Mouse (Mus musculus) erythroblast, embryonic 14.5 days (primary cell): ENCODE results near the gene Wdr83. TPM values are rescaled to one million over a fixed set of nuclear protein-coding genes. Genes with fewer than 3 reads are reported as not detected.
A peak's percentile ranks its signal among the peaks of the same experiment; 100 is the strongest.
"Not testable (repeated sequence)": the region's sequence is repeated elsewhere in the genome, so short reads cannot be mapped to it uniquely, and the experiment has no call there.

Source experiments
- H3K27me3 ChIP-seq: 2 replicates; pipeline ENCODE4 v1.6.1; 2012; ENCODE audit warnings: inconsistent platforms; ENCODE audit not compliant: control insufficient read depth
- H3K36me3 ChIP-seq: 2 replicates; pipeline ENCODE4 v1.6.1; 2012; ENCODE audit warnings: mild to moderate bottlenecking, inconsistent platforms; ENCODE audit not compliant: control insufficient read depth
- H3K4me1 ChIP-seq: 2 replicates; pipeline ENCODE4 v1.6.1; 2012; ENCODE audit warnings: inconsistent platforms; ENCODE audit not compliant: control insufficient read depth
- H3K4me3 ChIP-seq: replicated peaks from 2 replicates; pipeline ENCODE3; 2012; ENCODE audit warnings: moderate library complexity, mild to moderate bottlenecking, inconsistent platforms
- H3K9me3 ChIP-seq: 2 replicates; pipeline ENCODE4 v1.6.1; 2012; ENCODE audit warnings: low read length, inconsistent platforms, mixed read lengths; ENCODE audit not compliant: control insufficient read depth
- GATA1 ChIP-seq: IDR thresholded peaks from 2 replicates; pipeline ENCODE4 v1.6.1; 2012; ENCODE audit warnings: low read length, inconsistent platforms, mixed read lengths
- TAL1 ChIP-seq: IDR thresholded peaks from 3 replicates; pipeline ENCODE4 v1.6.1; 2012; ENCODE audit warnings: low read length, inconsistent platforms, mixed read lengths
- polyA plus RNA-seq: library from polyadenylated mRNA; stranded (reverse); fragments of >175 nt; gene quantifications from 2 replicates; pipeline ENCODE4 v1.2.3, GENCODE M21; 2012

Gene Wdr83
- 2.7 and 4.7 TPM in 2 replicates for polyA plus RNA-seq

- peaks cover 67% of the 10 kb centered on the region for H3K4me1 ChIP-seq
Observed at GRCm38 (mm10) chr8:85081216-85081555, at the start of gene Wdr83. Gene Wdr83, minus strand, starts transcription at chr8:85081306.

GRCm38 (mm10) chr8:85123691-85124090 is 42.6 kb upstream of the Wdr83 start:
- Histone ChIP-seq H3K27me3 (peaks cover 14% of the 10 kb centered on the region), H3K9me3 (no peaks in the 10 kb centered on the region)

More at GRCm38 (mm10) chr8:85081216-85081555, at the start of gene Wdr83:
- H3K36me3 ChIP-seq = peaks cover 37% of the 10 kb centered on the region
- H3K27me3 ChIP-seq = no peaks in the 10 kb centered on the region
- no peaks in the 10 kb centered on the region for H3K9me3 ChIP-seq
- peak within 1 kb of the TSS; percentile 85 for H3K4me3 ChIP-seq
- TF ChIP-seq GATA1 (no peak), TAL1 (no peak)

GRCm38 (mm10) chr8:85122995-85123394 is 41.9 kb upstream of the Wdr83 start, which contains the start of gene Zfp791:
Gene Zfp791, minus strand, starts transcription at chr8:85123095.
- TF ChIP-seq TAL1 (no peak), GATA1 (no peak)
- no peaks in the 10 kb centered on the region for H3K9me3 ChIP-seq
- H3K4me1 ChIP-seq = peaks cover 3% of the 10 kb centered on the region; the same call in 1 of the 2 replicates
- no peak within 1 kb of the TSS for H3K4me3 ChIP-seq
- H3K27me3 ChIP-seq = peaks cover 14% of the 10 kb centered on the region
- H3K36me3 ChIP-seq = no peaks in the 10 kb centered on the region

More at GRCm38 (mm10) chr8:85123691-85124090, 42.6 kb upstream of the Wdr83 start:
- no peaks in the 10 kb centered on the region for H3K36me3 ChIP-seq
- H3K4me3 ChIP-seq = no peak overlapping the region
- TF ChIP-seq GATA1 = no peak
- no peak for TF ChIP-seq TAL1
- H3K4me1 ChIP-seq = peaks cover 3% of the 10 kb centered on the region; the same call in 1 of the 2 replicates

DNA sequence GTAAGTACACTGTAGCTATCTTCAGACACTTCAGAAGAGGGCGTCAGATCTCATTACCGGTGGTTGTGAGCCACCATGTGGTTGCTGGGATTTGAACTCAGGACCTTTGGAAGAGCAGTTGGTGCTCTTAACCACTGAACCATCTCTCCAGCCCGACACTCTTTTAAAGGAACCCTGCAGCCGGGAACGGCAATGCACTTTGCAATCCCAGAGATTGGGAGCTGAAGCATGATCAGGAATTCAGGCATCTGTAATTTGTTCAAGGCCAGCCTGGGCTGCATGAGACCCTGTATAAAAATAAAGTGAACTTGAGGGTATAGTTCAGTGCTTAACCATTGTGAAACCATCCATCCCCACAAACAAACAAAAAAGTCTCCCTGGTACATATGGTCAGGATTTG is 39.1 kb upstream of the Wdr83 start:
- H3K9me3 ChIP-seq, H3K36me3 ChIP-seq, H3K4me1 ChIP-seq, H3K4me3 ChIP-seq: not testable (repeated sequence)
- H3K27me3 ChIP-seq = peaks cover 14% of the 10 kb centered on the region

DNA sequence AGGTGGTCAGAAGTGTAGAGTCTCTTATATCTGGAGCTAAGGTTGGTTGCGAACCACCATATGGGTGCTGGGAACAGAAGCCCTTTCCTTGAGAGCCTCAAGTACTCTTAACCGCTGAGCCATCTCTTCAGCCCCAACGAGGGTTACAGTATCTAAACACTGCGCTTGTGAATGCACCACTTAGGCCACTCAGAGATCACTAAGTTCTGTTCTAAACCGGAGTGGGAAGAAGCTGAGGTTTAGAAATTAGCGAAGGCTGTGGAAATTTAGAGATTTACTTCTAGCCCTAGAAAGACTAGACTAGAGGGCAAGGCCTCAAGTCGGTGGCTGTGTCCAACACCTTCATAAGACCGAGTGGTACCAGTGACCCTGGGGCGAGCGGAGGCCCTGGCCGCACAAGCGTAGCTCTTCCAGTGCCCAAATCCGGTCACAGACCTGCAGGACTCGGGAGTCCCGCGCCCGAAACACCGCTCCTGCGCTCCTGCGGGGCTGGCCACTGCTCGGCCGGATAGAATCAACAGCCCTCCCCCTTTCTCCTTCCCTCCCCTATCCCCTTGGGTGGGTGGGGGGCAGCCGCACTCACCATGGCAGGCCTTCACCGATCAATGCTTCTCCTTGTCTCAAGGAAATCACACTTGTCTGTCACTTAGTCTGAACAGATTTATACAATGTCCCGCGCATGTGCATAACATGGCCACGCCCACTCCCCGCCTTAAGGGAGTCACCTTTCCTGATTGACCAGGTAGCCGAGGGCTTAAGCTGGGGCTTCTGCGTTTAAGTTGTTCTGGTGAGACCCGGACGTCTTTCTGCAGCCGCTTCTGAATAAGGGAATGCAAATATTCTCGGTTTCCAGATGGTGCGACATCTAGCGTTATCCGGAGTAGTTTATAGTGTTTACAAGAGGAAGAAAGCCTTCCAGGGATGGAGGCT is 38.2 kb upstream of the Wdr83 start:
- Histone ChIP-seq H3K9me3 (no peaks in the 10 kb centered on the region), H3K4me3 (peak overlapping the region; percentile 52), H3K27me3 (peaks cover 14% of the 10 kb centered on the region), H3K4me1 (peaks cover 3% of the 10 kb centered on the region; the same call in 1 of the 2 replicates), H3K36me3 (no peaks in the 10 kb centered on the region)
- TF ChIP-seq TAL1 (no peak), GATA1 (no peak)

GRCm38 (mm10) chr8:85116984-85117383 is 35.9 kb upstream of the Wdr83 start:
- no peaks in the 10 kb centered on the region for H3K9me3 ChIP-seq
- no peak for TF ChIP-seq TAL1
- no peak for TF ChIP-seq GATA1
- H3K4me1 ChIP-seq = peaks cover 3% of the 10 kb centered on the region; the same call in 1 of the 2 replicates
- H3K36me3 ChIP-seq = no peaks in the 10 kb centered on the region
- H3K4me3 ChIP-seq = no peak overlapping the region
- H3K27me3 ChIP-seq = peaks cover 14% of the 10 kb centered on the region

DNA sequence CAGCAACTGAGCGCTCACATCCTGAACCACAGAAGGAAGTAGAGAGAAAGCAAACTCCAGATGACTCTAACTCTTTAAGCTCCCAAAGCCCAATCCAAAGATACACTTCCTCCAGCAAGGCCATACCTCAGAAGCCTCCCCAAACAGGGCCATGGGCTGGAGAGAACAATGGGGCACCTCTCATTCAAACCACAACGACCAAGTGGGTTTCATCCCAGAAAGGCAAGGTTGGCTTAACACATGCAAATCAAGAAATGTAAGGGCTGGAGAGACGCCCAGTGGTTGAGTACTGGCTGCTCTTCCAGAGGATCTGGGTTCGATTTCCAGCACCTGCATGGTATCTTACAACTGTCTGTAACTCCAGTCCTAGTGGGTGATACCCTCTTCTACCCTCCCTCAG is 34.4 kb upstream of the Wdr83 start:
- Histone ChIP-seq H3K4me1 (peaks cover 3% of the 10 kb centered on the region; the same call in 1 of the 2 replicates), H3K9me3 (no peaks in the 10 kb centered on the region), H3K27me3 (peaks cover 13% of the 10 kb centered on the region), H3K4me3 (no peak overlapping the region), H3K36me3 (no peaks in the 10 kb centered on the region)
- TF ChIP-seq TAL1 = no peak
- TF ChIP-seq GATA1 = no peak

- no peaks in the 10 kb centered on the region; the same call in 1 of the 2 replicates for H3K36me3 ChIP-seq
- no peaks in the 10 kb centered on the region for H3K27me3 ChIP-seq
- H3K4me3 ChIP-seq = no peak overlapping the region
- TF ChIP-seq GATA1 = no peak
- TF ChIP-seq TAL1 = no peak
- no peaks in the 10 kb centered on the region for H3K9me3 ChIP-seq
- H3K4me1 ChIP-seq = no peaks in the 10 kb centered on the region
Observed at GRCm38 (mm10) chr8:85113241-85113640, 32.1 kb upstream of the Wdr83 start.

DNA sequence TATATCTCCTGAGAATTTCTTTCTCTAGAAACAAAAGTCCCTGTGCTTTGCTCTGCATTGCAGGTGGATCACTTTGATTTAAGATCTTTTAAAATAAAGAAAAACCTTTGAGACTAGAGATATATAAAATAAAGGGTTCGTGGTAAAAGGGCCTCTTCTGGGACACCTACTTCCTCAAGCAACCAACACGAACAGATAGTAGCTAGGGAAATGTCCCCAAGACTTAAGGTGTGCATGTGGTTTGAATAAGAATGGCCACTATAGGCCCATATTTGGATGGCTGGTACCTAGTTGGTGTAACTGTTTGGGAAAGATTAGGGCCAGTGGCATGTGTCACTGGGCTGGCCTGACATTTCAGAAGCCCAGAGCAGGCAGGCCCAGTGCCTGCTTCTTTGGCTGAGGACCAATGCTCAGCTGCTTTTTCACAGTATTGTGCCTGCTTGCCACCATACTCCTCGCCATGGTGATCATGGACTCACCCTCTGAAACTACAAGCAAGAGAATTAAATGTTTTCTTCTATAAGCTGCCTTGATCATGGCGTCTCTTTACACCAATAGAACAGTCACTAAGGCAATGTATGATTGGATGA is 19.1 kb upstream of the Wdr83 start:
- Histone ChIP-seq H3K36me3 (peaks cover 26% of the 10 kb centered on the region), H3K4me1 (no peaks in the 10 kb centered on the region), H3K27me3 (no peaks in the 10 kb centered on the region), H3K4me3 (no peak overlapping the region), H3K9me3 (peaks cover 4% of the 10 kb centered on the region)
- no peak for TF ChIP-seq GATA1
- no peak for TF ChIP-seq TAL1
